Mouse (Mus musculus): Measurements from ENCODE around the gene Sema3b.

DNA sequence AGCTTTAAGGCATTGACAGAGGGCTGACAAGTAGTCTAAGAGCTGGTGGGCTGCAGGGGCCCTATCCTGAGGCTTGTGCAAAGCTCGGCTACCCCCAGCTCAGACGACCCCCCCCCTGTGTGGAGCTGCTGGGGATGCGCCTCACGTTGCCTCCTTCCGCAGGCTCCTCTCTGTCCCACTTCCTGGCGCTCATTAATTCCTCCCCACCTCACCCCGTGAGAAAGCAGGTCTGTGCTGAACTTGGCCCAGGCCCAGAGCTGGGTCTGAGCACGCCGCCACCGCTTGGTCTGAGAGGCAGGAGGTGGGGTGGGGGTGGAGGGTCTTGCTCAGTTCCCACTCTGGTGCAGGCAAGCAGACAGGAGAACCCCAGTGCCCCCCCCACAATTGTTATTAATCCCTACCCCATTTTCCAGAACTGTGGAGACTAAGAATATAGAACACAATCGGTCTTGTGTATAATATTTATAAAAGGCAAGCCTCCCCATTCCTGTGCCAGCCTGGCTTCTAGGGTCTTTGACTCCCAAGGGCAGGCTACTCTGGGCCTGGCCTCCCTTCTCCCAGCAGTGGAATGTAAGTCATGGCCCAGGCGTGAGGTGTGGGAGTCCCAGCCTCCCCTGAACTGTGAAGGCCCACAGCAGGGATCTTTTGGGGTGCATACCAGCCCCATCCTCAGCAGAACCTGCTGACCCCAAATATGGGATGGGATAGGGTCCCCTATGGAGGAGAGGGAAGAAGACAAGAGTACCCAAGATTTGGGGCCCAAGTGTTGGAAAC lies 41.9 kb upstream of the Sema3b start:
- TF ChIP-seq POLR2A (IDR thresholded peaks at IDR 0.05; ENCODE audit: insufficient read depth, low read depth, low read length) (no peak), CTCF (IDR thresholded peaks at IDR 0.05; ENCODE audit: insufficient read depth, low read depth, low read length) (no peak)

Measured in olfactory bulb, adult 2 months (tissue).